In genomic region chr17:79501926-79502325, GRCm38 (mm10) we compare ENCODE assay signal across 16 mouse cellular contexts.
"Had no signal": no experiment of that assay in that cellular context is flagged by ENCODE, and none has a peak within 500 bp of the region (broad histone marks: within the 10 kb centered on the region; RNA-seq: fewer than 3 reads in every experiment).

No protein-coding gene starts in this region.

- ATAC-seq: liver, embryonic 12.5 days; lung, postnatal 0 days; midbrain, embryonic 16.5 days had no signal

- H3K27me3 ChIP-seq: liver, embryonic 12.5 days; lung, embryonic 15.5 days; midbrain, embryonic 12.5 days; neural tube, embryonic 12.5 days had no signal

- DNase-seq: lung, postnatal 4 days; midbrain, embryonic 14.5 days; right cerebral cortex, postnatal 25 days; right cerebral cortex, postnatal 4 days; spleen, adult 18-20 months; thymus, adult 18-20 months; thymus, postnatal 14 days; thymus, postnatal 36 days had no signal

- H3K9ac ChIP-seq: liver, embryonic 12.5 days; liver, embryonic 14.5 days; lung, embryonic 15.5 days; midbrain, embryonic 12.5 days; neural tube, embryonic 12.5 days had no signal

- H3K36me3 ChIP-seq: liver, embryonic 12.5 days; lung, embryonic 15.5 days; midbrain, embryonic 10.5 days; midbrain, embryonic 12.5 days; neural tube, embryonic 12.5 days had no signal

- H3K4me3 ChIP-seq: liver, embryonic 12.5 days; lung, embryonic 15.5 days; midbrain, embryonic 10.5 days; midbrain, embryonic 12.5 days; neural tube, embryonic 12.5 days had no signal

- H3K4me2 ChIP-seq: liver, embryonic 12.5 days; lung, embryonic 15.5 days; midbrain, embryonic 12.5 days; neural tube, embryonic 12.5 days had no signal

- H3K4me1 ChIP-seq: liver, embryonic 12.5 days; midbrain, embryonic 12.5 days; neural tube, embryonic 12.5 days had no signal

- H3K9me3 ChIP-seq: liver, embryonic 12.5 days; lung, embryonic 15.5 days; midbrain, embryonic 12.5 days had no signal

- H3K27ac ChIP-seq: liver, embryonic 12.5 days; liver, embryonic 14.5 days; lung, embryonic 15.5 days; midbrain, embryonic 10.5 days; midbrain, embryonic 12.5 days; neural tube, embryonic 12.5 days had no signal
